Mouse (Mus musculus): ENCODE measurements around the gene Kbtbd6. TPM values are rescaled to one million over a fixed set of nuclear protein-coding genes. Genes with fewer than 3 reads are reported as not detected.
A peak's percentile ranks its signal among the peaks of the same experiment; 100 is the strongest.

The Kbtbd6 gene
- polyA plus RNA-seq, 1 experiment from 2014 or later = 3.9 TPM

- H3K27ac ChIP-seq = peak overlapping the region; percentile 100
- no peaks in the 10 kb centered on the region for H3K9me3 ChIP-seq (replicated peaks)
- ATAC-seq = no peak
- WGBS (ENCODE audit: insufficient replicate concordance) = 32% methylated on average over 15 of the region's 15 CpGs
- H3K27me3 ChIP-seq (replicated peaks) = no peaks in the 10 kb centered on the region
- H3K4me2 ChIP-seq = peak overlapping the region; percentile 93
- H3K9ac ChIP-seq = peak overlapping the region; percentile 95
- H3K4me3 ChIP-seq = peak overlapping the region; percentile 85
- peaks cover 13% of the 10 kb centered on the region for H3K36me3 ChIP-seq
- peaks cover 75% of the 10 kb centered on the region for H3K4me1 ChIP-seq
Observed at GRCm38 (mm10) chr14:79482747-79483355, 31.2 kb downstream of the Kbtbd6 start.

DNA sequence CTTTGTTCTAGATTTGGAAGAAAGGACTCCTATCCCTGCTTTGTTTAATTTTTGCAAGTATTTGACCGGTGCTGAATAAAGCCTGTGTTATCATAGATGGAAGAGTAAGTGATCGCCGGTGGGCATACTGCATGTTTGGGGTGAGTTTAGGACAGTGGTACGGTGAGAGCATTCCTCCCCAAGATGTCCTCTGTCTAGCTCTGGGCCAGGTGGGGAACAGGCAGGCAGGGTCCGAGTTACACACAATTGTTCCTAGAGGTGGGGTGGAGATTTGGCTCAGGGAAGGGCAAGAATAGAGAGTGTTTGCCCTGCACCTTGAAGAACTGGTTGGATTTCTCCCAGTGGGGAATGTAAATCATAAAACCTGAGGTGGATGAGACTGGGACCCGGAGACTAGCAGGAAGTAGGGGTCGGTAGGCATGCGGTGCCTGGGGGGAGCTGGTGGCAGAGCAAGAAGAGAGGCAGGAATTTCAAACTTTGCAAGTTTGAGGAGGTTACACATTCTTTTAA lies 32.0 kb downstream of the Kbtbd6 start:
- Histone ChIP-seq H3K27ac (peak overlapping the region; percentile 100), H3K4me2 (peak overlapping the region; percentile 93), H3K9ac (peak overlapping the region; percentile 95), H3K4me1 (peaks cover 76% of the 10 kb centered on the region), H3K9me3 (replicated peaks) (no peaks in the 10 kb centered on the region), H3K4me3 (peak overlapping the region; percentile 85), H3K27me3 (replicated peaks) (no peaks in the 10 kb centered on the region), H3K36me3 (peaks cover 8% of the 10 kb centered on the region)
- no peak for ATAC-seq
- 64% methylated on average over 8 of the region's 8 CpGs for WGBS (ENCODE audit: insufficient replicate concordance)

DNA sequence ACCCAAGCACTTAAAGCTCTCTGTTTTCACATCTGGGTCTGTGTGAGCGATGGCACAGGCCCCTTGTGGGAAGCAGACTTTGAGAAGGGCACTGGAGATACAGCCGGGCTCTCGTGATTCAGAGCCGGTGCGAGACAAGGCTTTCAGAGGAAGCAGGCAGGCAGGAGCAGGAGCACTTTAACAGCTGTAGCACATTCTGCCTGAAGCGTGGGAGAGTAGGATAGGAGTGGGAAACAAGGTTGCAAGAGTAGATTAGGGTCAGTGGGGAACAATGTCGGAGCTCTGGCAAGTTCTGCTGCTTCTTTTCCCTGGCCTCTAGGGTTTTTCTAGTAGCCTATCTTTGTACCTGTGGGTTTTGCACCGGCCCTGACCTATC lies 35.0 kb downstream of the Kbtbd6 start:
- Histone ChIP-seq H3K27me3 (replicated peaks) (no peaks in the 10 kb centered on the region), H3K9me3 (replicated peaks) (no peaks in the 10 kb centered on the region), H3K4me2 (peak overlapping the region; percentile 93), H3K9ac (peak overlapping the region; percentile 78), H3K4me3 (peak overlapping the region; percentile 64), H3K36me3 (peaks cover 9% of the 10 kb centered on the region), H3K27ac (peak overlapping the region; percentile 87), H3K4me1 (peaks cover 69% of the 10 kb centered on the region)
- 8% methylated on average over 8 of the region's 8 CpGs for WGBS (ENCODE audit: insufficient replicate concordance)
- peak; percentile 34 for ATAC-seq

DNA sequence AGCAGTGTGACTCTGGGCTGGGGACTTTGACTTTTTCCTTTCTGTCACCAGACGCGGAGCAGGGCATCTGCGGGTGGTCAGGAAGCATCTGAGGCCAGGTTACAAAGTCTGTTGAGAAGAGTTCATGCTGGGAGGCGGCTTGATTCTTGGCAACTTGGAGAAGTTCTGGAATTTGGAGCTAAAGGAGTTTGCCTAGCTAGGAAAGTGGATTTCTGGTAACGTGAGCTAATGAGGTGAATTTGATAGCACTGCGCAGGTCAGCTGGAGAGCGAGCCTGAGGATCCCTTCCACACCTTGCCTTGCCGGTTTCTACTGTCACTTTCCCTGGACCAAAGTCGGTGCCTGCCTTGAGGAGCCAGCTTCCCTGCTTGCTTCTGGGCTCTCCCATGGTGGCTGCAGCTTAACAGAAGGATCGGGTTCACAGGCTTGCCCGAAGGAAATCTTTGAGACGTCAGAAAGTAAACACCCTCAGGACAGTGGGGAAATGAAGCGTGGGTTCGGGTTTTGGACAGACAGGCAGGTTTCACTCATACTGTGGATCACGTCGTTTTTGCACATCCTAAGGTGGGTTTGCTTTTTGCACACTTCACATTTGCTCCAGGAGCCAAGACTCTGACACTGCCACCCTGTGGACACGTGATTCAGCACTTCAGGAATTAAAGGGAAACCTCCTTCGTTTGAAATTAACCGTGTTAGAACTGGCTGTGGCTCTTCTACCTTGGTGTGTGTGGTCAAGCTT lies 35.5 kb downstream of the Kbtbd6 start:
- WGBS (ENCODE audit: insufficient replicate concordance) = 5% methylated on average over 19 of the region's 19 CpGs
- peaks cover 69% of the 10 kb centered on the region for H3K4me1 ChIP-seq

GRCm38 (mm10) chr14:79488531-79488930 lies 36.9 kb downstream of the Kbtbd6 start:
- Histone ChIP-seq H3K9ac (no peak overlapping the region), H3K9me3 (replicated peaks) (no peaks in the 10 kb centered on the region), H3K36me3 (peaks cover 16% of the 10 kb centered on the region), H3K4me1 (peaks cover 59% of the 10 kb centered on the region), H3K27me3 (replicated peaks) (no peaks in the 10 kb centered on the region), H3K4me3 (no peak overlapping the region), H3K4me2 (no peak overlapping the region), H3K27ac (no peak overlapping the region)
- ATAC-seq = no peak
- WGBS (ENCODE audit: insufficient replicate concordance) = 87% methylated on average over 9 of the region's 9 CpGs

More for the DNA sequence above, 35.5 kb downstream of the Kbtbd6 start:
- peaks cover 15% of the 10 kb centered on the region for H3K36me3 ChIP-seq
- ATAC-seq = peak; percentile 64
- peak overlapping the region; percentile 87 for H3K27ac ChIP-seq
- H3K9ac ChIP-seq = peak overlapping the region; percentile 78
- peak overlapping the region; percentile 64 for H3K4me3 ChIP-seq
- H3K27me3 ChIP-seq (replicated peaks) = no peaks in the 10 kb centered on the region
- H3K9me3 ChIP-seq (replicated peaks) = no peaks in the 10 kb centered on the region
- peak overlapping the region; percentile 93 for H3K4me2 ChIP-seq

DNA sequence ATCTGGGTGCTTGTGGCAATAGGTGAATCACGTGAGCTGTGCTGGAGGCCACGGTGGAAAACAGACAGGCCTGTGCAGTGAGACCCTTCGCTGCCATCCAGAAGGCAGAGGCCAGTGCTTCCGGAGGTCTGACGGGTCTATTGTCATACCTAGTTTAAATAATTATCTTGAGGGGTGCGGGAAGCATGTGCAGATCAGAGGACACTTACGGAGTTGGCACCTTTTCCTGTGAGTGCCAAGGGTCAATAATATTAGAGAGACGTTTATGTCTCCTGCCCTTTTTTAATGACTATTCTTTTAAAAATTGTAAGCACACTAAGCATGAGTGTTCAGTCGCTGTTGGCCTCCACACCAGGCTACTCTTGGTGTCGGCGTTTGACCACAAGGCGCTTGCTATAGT lies 37.5 kb downstream of the Kbtbd6 start:
- 77% methylated on average over 12 of the region's 12 CpGs for WGBS (ENCODE audit: insufficient replicate concordance)
- Histone ChIP-seq H3K9ac (no peak overlapping the region), H3K4me3 (no peak overlapping the region), H3K27ac (no peak overlapping the region), H3K36me3 (peaks cover 17% of the 10 kb centered on the region), H3K4me1 (peaks cover 58% of the 10 kb centered on the region), H3K9me3 (replicated peaks) (no peaks in the 10 kb centered on the region), H3K27me3 (replicated peaks) (no peaks in the 10 kb centered on the region), H3K4me2 (no peak overlapping the region)
- ATAC-seq = no peak

GRCm38 (mm10) chr14:79490246-79490645 lies 38.6 kb downstream of the Kbtbd6 start:
- Histone ChIP-seq H3K4me1 (peaks cover 52% of the 10 kb centered on the region), H3K9ac (no peak overlapping the region), H3K36me3 (peaks cover 20% of the 10 kb centered on the region), H3K4me2 (no peak overlapping the region), H3K9me3 (replicated peaks) (no peaks in the 10 kb centered on the region), H3K4me3 (no peak overlapping the region), H3K27ac (no peak overlapping the region), H3K27me3 (replicated peaks) (no peaks in the 10 kb centered on the region)
- 69% methylated on average over 3 of the region's 3 CpGs for WGBS (ENCODE audit: insufficient replicate concordance)
- ATAC-seq = no peak

DNA sequence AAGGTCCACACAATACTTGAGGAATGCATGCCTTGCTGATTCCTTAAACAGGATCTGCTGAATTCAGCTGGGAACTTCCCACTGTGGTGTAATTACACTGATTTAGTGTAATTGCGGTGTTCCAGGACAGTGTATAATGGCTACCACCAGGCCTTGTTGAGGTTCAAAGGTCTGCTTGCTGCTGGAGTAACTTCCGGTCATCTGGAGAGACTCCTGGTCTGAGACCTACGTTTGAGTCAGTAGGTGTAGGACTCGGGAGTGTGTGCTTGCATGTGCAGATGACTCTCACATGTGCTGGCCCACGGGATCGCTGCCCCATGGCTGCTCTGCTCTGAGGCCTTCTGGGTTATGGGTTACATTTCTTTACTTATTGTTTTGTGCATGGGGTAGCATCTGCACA lies 42.7 kb downstream of the Kbtbd6 start:
- Histone ChIP-seq H3K27me3 (replicated peaks) (no peaks in the 10 kb centered on the region), H3K4me3 (no peak overlapping the region), H3K27ac (no peak overlapping the region), H3K4me2 (no peak overlapping the region), H3K9me3 (replicated peaks) (no peaks in the 10 kb centered on the region), H3K9ac (no peak overlapping the region), H3K4me1 (peaks cover 29% of the 10 kb centered on the region), H3K36me3 (peaks cover 18% of the 10 kb centered on the region)
- 86% methylated on average over 6 of the region's 6 CpGs for WGBS (ENCODE audit: insufficient replicate concordance)
- 0 out of 2 replicates have a peak, but pooled peaks have one; percentile 10 for ATAC-seq

DNA sequence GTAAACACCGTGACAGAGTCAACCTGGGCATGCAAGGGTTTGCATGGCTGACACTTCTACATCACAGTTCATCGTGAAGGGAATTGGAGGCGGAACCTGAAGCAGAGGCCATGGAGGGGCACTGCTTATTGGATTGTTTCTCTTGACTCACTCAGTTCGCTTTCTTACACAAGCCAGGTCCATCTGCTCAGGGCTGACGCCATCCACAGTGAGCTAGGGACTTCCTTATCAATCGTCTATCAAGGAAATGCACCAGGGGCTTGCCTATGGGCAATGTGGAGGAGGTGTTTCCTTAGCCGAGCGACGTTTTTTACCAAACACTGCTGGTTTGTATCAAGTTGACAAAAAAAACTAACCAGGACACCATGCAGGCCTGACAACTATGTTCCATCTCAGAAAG lies 47.7 kb downstream of the Kbtbd6 start:
- H3K9me3 ChIP-seq (replicated peaks) = no peaks in the 10 kb centered on the region
- H3K36me3 ChIP-seq = peaks cover 10% of the 10 kb centered on the region
- WGBS (ENCODE audit: insufficient replicate concordance) = 33% methylated on average over 9 of the region's 9 CpGs
- no peak overlapping the region for H3K4me3 ChIP-seq
- ATAC-seq = peak; percentile 51
- no peak overlapping the region for H3K9ac ChIP-seq
- H3K27ac ChIP-seq = peak overlapping the region; percentile 66
- H3K4me1 ChIP-seq = peaks cover 68% of the 10 kb centered on the region
- H3K27me3 ChIP-seq (replicated peaks) = no peaks in the 10 kb centered on the region
- peak overlapping the region; percentile 28 for H3K4me2 ChIP-seq

- peak; percentile 30; the same call in 1 of the 2 replicates for ATAC-seq
- H3K9me3 ChIP-seq (replicated peaks) = no peaks in the 10 kb centered on the region
- peak overlapping the region; percentile 9 for H3K4me2 ChIP-seq
- WGBS (ENCODE audit: insufficient replicate concordance) = 29% methylated on average over 4 of the region's 4 CpGs
- peaks cover 78% of the 10 kb centered on the region for H3K4me1 ChIP-seq
- peak overlapping the region; percentile 66 for H3K27ac ChIP-seq
- 0 out of 2 replicates have a peak overlapping the region, but pooled peaks have one; percentile 3 for H3K9ac ChIP-seq
- H3K4me3 ChIP-seq = no peak overlapping the region
- H3K36me3 ChIP-seq = peaks cover 8% of the 10 kb centered on the region
- no peaks in the 10 kb centered on the region for H3K27me3 ChIP-seq (replicated peaks)
Observed at GRCm38 (mm10) chr14:79500756-79501155, 49.1 kb downstream of the Kbtbd6 start.

GRCm38 (mm10) chr14:79503371-79504075 lies 51.9 kb downstream of the Kbtbd6 start:
- Histone ChIP-seq H3K4me2 (no peak overlapping the region), H3K27me3 (replicated peaks) (no peaks in the 10 kb centered on the region), H3K9ac (0 out of 2 replicates have a peak overlapping the region, but pooled peaks have one; percentile 30), H3K4me1 (peaks cover 96% of the 10 kb centered on the region), H3K27ac (peak overlapping the region; percentile 50; the same call in 1 of the 2 replicates), H3K36me3 (peaks cover 8% of the 10 kb centered on the region), H3K4me3 (no peak overlapping the region), H3K9me3 (replicated peaks) (no peaks in the 10 kb centered on the region)
- ATAC-seq = no peak
- WGBS (ENCODE audit: insufficient replicate concordance) = 73% methylated on average over 5 of the region's 5 CpGs

All from liver, embryonic 12.5 days (tissue).